Mouse (Mus musculus) thymus, postnatal 14 days (tissue): ENCODE data around the gene Fbxo34.
"Not testable (repeated sequence)": the region's sequence is repeated elsewhere in the genome, so short reads cannot be mapped to it uniquely, and the experiment has no call there.

Experiments
- DNase-seq: peaks from one replicate; pipeline ENCODE4 v3.0.0; 2021

Gene Fbxo34

DNA sequence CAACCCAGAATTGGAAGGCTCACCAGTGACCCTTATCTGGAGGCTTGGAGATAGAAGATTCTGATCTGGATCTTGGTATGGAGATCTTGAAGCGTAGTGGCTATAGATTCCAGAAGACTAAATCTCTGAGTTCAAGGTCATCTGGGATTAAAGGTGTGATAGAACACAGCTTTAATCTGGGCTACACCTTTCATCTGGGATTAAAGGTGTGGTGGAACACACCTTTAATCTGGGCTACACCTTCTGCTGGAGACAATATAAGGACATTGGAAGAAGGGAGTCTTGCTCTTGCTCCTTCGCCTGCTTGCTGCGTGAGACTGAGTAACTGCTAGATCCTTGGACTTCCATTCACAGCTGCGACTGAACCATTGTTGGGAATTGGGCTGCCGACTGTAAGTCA, at the start of gene Fbxo34:
Gene Fbxo34, plus strand, starts transcription at position 301 of the 400 bp plus-strand sequence.
- DNase-seq, result not testable (repeated sequence)

DNA sequence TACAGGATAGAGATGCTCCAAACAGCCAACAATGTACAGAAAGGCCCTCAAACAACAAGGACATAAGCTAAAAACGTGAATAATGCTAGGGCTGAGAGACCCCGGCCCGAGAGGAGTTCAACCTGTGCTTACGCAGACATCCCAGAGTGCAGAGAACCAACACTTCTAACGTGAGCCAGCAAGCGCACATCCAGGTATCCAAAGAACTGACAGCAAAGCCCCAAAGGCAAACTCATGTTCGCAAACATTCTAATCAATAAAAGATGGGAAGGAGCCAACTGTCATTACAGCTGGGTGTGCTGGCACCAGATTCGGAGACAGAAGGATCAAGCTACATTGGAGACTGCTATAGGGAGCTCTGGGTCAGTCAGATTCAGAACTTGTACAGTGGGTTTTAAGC, 47.5 kb upstream of the Fbxo34 start:
- DNase-seq, result no peak

DNA sequence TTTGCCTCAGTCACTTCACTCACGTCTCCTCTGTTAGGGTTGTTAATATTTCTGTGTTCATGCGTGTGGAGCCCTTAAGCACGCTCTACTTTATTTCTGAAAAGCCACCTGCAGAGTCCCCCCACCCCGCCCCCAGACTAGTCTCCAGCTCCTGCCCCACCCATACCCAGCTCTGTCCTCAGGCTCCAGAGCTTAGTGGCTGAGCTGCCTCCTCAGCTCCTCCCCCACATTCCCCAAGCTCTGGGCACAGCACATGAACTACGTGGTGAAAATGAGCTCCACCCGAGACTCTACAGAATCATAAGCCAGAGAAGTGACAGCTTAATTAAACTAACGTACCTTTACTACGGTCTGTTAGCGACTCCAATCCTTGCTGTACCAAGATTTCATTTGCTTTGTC, 44.2 kb upstream of the Fbxo34 start:
- DNase-seq, result no peak

DNA sequence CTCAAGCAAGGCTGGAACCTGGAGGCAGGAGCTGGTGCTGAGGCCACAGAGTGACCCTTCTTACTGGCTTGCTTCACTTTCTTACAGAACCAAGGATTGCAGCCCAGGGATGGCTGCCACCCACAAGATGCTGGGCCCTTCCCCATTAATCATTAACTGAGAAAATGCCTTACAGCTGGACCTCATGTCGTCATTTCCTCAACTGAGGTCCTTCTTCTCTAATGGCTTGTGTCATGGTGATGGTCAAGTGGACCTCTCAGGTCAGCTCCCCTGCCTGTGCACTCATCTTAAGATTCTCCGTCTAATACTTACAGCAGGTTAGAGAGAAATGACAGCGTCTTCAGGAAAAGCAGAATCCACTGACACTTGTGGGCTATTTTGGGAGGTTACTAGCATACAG, 32.9 kb upstream of the Fbxo34 start:
- DNase-seq, result no peak

DNA sequence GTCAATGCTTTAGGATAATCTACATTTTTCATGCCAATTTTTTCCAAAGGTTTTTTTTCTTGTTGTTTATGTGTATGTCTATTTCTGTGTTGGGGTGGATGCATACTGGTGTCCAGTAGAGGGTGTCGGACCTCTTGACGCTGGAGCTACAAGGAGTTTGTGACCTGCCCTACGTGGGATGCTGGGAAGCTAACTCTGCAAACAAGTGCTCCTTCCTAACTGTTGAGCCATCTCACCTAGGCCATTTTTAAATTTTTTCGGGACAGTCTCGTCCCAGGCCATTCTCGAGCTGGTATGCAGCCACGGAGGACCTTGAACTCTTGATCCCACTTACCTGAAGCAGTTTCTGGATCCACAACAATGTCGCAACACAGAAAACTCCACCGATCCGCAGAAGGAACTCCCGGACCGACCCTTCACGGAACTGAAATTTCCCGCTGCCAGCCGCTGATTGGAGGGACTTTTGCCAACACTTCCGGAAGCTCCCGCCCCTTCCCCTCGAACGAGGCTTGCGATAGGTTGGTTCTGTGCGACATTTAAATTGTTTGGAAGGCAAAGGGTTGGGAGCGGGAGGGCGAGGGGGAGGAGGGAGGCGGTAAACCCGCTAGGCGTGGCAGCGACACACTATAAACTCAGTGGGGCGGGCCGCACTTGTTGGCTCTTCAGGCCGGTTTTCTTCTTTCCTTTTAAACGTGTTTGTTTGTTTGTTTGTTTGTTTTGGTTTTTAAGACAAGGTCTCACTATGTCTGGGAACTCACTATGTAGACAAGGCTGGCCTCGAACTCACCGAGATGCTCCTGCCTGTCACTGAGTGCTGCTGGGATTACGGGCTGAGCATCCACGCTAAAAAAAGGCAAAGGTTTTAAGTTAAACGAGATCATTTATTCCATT, 32.2 kb upstream of the Fbxo34 start, which contains the start of gene Dlgap5:
Gene Dlgap5, minus strand, starts transcription at position 633 of the 891 bp plus-strand sequence.
- peak; percentile 95 for DNase-seq

DNA sequence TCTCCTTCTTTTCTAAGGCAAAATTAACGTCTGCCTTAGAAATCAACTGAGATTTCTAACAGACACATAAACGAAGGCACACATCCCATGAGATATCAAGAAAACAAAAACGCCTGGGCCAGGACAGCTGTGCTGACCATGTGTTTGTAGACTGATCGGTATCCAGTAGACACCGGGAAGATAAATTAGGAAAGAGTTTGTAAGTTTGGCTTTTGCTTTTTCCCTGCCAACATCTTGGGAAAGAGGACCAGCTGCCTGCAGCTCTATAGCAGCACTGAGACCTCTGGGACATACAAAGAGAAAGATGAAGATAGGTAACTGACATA, 31.6 kb upstream of the Fbxo34 start:
- DNase-seq, result no peak

DNA sequence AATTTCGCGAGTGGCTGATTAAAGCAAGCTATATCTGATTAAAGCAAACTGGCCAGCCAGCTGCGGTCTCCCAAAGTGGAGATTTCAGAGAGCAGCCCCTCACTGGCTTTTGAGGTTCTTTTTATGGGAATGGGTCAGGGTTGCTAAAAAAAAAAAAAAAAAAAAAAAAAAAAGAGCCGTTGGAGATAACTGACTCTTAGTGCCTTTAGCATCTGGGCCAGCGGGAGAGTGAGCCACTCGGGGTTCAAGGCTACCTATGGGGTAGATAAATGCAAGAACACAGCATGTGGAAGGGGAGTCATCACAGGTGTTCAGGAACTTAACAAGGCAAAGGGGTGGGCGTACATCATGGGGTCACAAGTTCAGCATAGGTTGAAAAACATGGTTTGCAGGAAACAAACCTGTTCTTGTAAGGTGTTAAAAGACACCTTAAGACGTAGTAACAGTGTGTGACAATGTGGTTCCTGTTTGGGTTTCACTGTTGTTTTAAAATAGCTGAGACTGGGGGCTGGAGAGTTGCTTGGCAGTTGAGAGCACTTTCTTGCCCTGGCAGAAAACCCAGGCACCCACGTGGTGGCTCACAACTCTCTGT, 31.1 kb upstream of the Fbxo34 start:
- no peak for DNase-seq

DNA sequence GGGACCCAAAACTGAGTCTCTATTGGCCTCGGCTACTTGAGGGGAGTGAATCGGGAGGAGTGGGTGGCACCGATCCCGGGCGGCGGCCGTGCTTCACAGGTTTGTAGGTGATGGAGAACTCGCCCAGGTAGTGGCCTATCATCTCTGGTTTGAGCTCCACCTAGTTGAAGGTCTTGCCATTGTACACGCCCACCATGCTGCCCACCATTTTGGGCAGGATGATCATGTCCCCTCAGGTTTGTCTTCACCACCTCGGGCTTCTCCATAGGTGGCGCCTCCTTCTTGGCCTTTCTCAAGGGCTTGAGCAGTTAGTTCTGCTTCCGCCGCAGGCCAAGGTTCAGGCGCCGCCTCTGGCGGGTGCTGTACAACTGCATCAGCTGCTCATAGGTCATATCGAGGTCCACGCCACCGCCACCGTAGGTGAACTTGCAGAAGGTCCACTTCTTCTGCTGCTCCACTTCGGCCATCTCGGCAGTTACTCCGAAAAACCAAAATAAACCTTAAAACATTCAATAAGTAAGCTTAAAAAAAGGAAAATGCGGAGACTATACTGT, 30.4 kb upstream of the Fbxo34 start:
- DNase-seq, result no peak

DNA sequence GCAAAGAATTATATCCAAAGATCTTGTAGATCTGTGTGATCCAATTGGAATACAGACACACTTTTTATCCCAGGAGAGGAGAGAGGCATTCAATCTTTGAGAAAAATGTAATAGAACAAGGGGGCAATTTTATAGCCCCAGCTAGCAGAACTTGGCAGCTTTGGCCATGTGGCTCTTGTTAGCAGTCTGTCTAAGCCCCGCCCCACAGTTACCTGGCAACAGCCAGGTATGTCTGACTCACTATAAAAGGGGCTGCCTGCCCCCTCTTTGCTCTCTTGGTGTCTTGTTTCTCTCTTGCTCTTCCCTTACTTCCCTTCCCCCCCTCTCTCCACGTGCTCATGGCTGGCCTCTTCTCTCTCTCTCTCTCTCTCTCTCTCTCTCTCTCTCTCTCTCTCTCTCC, 28.6 kb upstream of the Fbxo34 start:
- no peak for DNase-seq

DNA sequence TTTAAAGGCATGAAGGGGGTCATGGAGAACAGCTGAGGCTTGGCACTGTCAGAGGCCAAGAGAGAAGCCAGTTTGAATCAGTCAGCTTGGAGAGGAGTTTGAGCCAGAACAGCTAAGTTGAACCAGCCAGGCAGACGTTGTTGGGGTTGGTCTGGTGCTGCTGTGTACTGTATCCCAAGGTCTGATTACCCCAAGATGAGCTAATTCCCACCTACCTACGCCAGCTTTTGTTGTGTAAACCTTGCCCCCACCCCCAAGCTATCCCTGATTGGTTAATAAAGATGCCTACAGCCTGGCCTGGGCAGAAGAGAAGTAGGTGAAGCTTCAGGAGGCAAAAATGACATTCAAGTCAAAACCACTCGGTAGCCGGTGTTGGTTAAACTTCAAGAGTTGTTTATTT, 27.8 kb upstream of the Fbxo34 start:
- DNase-seq, result no peak

DNA sequence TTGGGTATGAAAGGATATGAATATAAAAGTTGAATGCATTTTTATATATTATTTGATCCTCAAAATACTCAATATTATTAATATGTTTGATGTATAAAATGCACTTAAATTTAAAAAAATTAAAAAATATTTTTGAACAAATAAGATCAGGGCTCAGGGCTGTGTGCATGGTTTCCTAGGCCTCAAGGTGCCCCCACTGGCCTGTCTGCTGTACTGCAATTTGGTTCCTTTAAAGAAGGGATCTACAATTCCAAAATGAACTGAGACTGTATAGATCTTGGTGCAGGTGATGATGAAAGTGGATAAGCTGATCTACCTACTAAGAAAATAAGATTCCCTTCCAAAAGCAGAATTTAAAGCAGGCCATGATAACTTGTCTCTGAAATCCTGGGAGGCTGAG, 17.2 kb upstream of the Fbxo34 start:
- peak; percentile 21 for DNase-seq

DNA sequence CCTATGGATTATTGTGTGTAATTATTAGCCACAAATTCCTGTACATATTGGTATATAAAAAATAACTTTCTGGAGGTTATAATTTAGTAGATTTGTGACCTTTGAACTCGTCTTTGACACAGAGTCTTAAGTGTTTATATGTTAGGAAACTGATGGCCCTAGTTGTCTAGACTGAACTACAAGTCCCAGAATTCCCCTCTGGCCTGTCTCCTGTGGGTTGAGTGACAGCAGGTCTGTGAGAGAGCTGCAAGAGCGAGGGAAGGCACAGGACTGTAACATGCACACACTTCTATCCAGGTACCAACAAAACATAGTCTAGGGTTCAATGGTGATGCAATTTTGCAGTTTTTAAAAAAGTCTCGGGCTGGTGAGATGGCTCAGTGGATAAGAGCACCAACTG, 11.3 kb upstream of the Fbxo34 start:
- no peak for DNase-seq

DNA sequence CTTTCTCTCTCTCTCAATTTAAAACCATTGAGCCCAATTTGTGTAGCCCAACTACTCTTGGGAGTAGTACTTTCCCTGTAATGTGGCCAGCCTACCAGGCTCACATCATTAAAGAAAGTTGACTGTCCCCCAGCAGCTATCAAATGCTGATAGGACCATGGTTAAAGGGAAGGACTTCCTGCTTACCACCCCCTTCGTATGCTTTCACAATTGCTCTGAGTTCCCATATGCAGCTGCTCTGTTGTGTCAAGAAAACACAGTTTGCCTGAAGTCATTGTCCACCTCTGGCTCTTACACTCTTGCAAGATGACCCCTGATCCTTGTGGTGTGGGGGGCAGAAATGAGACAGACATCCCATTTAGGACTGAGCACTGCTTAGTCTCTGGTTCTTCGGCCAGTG, 5.3 kb upstream of the Fbxo34 start:
- no peak for DNase-seq

DNA sequence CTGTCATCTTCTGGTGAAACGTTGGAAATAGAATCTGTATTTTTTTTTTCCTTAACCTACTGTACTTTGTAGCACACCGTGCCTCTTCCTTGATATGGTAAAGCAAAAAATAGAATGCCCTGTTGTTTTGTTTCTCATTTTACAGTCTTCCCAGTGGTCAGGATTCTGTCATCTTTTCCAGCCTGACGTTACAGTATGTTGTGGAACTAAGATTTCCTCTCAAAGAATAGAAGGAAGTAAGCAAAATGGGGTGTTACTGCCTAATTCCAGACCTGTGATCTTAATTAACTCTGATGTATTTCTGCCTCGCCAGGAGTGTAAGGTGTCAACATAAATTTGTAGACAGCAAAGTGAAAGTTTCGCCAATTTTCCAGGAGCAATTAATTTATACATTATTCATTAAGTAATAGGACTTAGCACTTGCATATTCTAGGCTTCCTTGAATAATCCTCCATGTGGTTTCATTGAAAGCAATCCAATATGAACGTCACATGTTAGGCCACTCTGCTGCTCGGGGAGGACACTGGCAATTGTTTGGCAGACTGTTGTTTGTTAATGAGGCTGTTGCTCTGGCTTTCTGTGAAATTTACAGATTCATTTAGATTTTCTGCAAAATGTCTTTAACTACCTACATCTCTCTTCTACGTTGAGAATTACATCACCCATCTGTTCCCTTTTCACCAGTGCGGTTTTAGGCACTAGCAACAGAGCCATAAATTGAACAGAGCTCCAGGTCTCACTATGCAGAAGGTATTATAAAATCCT, 4.7 kb upstream of the Fbxo34 start:
- DNase-seq, result no peak

DNA sequence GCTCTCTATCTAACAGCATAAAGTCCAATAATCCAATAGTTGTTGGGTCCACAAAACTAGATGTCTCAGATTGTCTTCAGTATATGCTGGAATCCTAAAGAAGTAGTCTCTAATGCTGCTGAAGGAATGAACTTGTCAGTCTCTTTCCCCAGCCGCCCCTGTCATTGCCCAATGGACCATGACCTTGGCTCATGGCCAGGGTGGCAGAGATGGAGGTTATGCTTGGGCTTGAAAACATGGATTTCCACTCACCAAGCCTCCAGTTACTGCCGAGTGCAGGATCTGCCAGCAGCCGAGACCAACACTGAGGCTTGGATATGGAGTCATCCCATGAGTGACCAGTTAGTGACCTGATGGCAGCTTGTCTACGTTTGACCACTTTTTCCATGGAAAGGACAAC, 9.3 kb downstream of the Fbxo34 start:
- no peak for DNase-seq

DNA sequence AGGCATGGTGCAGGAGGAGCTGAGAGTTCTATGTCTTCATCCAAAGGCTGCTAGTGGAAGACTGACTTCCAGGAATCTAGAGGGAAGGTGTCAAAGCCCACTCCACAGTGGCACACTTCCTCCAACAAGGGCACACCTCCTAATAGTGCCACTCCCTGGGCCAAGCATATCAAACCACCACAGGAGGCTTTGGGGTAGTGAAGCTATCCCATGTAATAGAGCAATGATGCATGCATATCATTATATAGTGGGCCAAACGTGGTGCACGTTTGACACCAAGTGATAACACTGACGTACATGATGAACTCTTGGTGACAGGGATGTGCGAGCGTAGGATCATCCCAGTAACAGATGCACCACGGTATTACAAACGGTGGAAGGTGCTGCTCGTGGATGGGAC, 11.8 kb downstream of the Fbxo34 start:
- no peak for DNase-seq

DNA sequence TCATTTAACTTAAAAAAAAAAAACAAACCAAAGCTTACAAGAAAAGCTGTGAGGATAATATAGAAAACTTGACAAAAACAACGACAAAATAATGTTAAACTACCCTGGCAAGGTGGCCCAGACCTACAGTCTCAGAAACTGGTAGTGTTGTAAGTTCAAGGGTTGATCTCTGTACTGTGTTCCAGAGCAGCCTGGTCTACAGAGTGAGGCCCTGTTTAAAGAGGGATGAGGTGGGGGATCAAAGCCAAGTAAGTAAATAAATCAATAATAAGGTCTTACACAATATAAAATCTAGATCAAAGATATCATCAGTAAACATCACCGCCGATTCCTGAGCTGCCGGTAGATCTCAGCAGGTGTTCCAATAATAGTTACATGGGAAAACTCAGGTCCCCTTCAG, 12.2 kb downstream of the Fbxo34 start:
- no peak for DNase-seq

DNA sequence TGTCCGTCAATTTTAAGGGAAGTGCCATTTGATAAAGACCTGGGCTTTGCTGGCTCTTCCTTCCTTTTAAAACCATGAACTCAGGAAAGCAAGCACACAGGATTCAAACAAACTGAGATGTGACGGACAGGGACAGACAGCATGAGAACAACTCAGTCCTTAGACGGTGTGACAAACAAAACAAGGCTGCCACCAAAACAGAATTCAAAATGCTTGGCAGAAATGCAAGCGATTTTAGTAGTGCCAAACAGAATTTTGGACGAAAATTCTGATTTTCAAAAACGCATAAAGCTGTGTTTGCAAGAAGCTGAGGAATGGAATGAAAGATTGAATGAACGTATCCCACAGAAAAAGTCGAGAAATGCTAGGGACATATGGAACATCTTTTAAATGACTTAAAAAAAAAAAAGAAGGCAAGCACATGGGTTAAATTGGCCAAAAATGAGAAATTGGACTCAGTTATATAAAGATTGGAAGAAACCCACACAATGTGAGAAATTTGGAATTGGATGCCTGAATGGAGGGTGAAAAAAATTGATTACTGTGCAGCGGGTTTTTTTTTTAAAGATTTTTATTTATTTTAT, 12.7 kb downstream of the Fbxo34 start:
- DNase-seq, result no peak

DNA sequence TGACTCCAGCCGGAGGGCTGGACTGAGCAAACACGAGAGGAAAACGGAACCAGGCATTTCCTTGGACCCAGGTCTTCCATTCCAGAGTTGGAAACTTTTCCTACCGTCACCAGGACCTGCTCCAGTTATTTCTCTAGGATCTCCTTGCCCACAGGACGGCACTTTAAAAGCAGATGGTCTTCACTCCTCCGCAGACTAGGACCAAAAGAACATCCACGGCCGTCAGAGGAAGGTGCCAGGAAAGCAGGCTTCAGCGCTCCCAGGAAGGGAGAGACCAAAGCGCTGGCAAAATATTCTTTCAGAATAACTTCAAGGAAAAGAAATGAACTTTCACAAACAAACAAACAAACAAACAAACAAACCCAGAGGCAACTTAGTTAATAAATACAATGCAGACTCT, 14.2 kb downstream of the Fbxo34 start:
- no peak for DNase-seq

DNA sequence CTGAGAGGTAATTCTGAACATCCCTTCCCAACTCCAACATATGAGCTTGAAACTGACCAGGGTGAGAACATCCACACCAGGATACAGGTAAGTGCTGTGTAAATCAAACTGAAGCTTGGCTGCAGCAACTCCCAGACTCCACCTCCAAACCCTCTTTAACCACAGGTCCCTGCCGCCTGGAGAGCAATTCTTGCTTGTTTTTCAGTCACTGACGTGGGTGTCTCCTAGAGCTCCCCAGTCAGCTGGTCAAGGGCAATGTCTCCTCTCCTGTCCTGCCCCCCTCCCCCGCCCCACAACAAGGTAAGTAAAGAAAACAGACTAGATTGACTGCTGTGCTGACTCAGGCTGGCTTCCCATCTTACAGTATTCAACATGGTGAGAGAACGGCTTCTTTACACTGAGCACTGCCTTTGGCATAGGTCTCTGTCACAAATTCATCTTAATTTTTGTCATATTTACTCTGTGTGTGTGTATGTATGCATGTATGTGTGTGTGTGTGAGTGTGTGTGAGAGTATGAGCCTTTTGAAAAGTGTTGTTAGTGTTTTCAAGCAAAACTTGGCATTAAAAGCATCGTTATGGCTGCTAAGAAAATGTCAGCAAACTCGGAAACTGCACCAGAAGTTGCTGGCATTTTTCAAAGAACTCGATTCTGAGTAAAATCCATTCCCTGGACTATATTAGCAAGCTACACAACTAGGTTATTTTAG, 15.4 kb downstream of the Fbxo34 start:
- no peak for DNase-seq

DNA sequence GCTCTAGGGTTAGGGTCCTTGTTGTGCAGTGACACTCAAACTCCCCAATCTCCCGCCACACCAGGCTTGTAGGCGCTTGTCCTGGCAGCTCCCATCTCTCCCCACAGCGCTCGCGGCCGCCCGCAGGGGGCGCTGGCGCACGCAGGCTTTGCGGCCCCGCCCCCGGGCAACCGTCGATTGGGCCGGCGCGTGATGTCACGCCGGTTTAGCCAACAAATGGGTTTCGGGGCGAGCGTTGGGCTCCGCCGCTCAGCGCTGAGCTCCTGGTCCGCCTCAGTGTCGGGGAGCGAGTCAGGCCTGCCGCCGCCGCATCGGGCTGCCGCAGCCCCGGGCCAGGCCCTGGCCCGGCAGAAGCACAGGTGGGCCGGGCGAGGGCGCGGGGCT, 22.1 kb downstream of the Fbxo34 start:
- peak; percentile 96 for DNase-seq

DNA sequence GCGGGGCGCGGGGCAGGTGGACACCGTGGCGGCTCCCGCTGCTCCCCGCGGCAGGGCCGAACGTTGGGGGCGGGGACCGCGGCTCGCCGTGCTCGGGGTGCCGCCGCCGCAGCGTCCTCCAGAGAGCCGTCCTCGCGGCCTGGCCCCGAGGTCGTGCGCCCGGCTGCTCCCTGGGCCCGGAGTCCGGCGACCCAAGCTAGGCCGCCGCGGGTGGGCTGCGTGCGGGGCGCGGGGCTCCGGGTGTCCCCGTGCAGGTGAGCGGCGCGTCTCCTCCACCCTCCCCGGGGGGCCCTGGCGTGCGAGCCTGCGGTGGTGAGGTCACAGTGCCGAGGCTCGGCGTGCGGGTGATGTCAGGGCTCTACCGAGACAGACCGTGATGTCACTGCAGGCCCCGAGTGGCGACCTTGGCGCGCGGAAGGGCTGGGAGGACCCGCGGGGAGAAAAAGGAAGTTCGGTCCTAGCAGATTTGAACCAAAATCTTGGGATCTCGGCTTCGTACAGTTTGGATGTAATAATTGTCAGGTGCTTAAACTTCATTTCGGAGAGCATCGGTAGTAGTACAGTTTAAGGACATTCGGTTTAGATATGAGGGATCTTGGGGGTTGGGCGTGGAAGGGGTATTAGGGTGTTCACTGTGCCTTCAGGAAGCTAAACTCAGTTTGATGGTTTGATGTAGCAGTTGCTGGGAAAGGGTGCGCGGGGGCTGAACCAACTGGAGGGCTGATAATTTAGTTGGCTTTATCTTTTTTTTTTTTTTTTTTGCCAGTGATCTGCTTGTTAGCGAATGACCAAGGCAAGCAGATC, 22.7 kb downstream of the Fbxo34 start:
- DNase-seq, result peak; percentile 81
